Mouse (Mus musculus) forebrain, embryonic 11.5 days (tissue): Measurements from ENCODE around the gene Rims1. TPM values are rescaled to one million over a fixed set of nuclear protein-coding genes. Genes with fewer than 3 reads are reported as not detected.

Source experiments
- ATAC-seq: fragments of 200-750 bp; cut with Nextera tagmentation; replicated peaks from 2 replicates; pipeline ENCODE4 v1.8.0; 2017; ENCODE audit warnings: moderate TSS enrichment; ENCODE audit not compliant: low FRiP score
- DNase-seq: peaks from one replicate; pipeline ENCODE4 v3.0.0-alpha.2; 2017; ENCODE audit warnings: low spot score
- H3K27ac ChIP-seq: fragments of 300-500 bp; sonication (generic); 2 replicates; pipeline ENCODE4 v1.5.1; 2014; ENCODE audit warnings: low read depth, low read length
- H3K27me3 ChIP-seq: fragments of 300-500 bp; sonication (generic); 2 replicates; pipeline ENCODE4 v1.6.1; 2014; ENCODE audit warnings: mild to moderate bottlenecking, low read length, mixed read lengths; ENCODE audit not compliant: control insufficient read depth, insufficient read depth
- H3K36me3 ChIP-seq: fragments of 300-500 bp; sonication (generic); 2 replicates; pipeline ENCODE4 v1.6.1; 2014; ENCODE audit warnings: mild to moderate bottlenecking, low read length, moderate library complexity, mixed read lengths; ENCODE audit not compliant: control insufficient read depth, insufficient read depth
- H3K4me1 ChIP-seq: fragments of 300-500 bp; sonication (generic); replicated peaks from 2 replicates; pipeline ENCODE4 v1.6.1; 2014; ENCODE audit warnings: low read length, mixed read lengths; ENCODE audit not compliant: control insufficient read depth, insufficient read depth
- H3K4me2 ChIP-seq: fragments of 300-500 bp; sonication (generic); 2 replicates; pipeline ENCODE4 v1.6.1; 2014; ENCODE audit warnings: low read depth, mild to moderate bottlenecking, low read length, moderate library complexity, mixed read lengths; ENCODE audit not compliant: severe bottlenecking
- H3K4me3 ChIP-seq: fragments of 300-500 bp; sonication (generic); 2 replicates; pipeline ENCODE4 v1.5.1; 2014; ENCODE audit warnings: low read depth, low read length
- H3K9ac ChIP-seq: fragments of 300-500 bp; sonication (generic); 2 replicates; pipeline ENCODE4 v1.6.1; 2014; ENCODE audit warnings: low read length
- H3K9me3 ChIP-seq: fragments of 300-500 bp; sonication (generic); 2 replicates; pipeline ENCODE4 v1.6.1; 2016; ENCODE audit warnings: low read length, mixed read lengths; ENCODE audit not compliant: control insufficient read depth
- WGBS: fragments of 180-500 bp; shearing (Covaris S2); extraction: QIAGEN DNeasy Blood & Tissue Kit; methylation state at CpG from one replicate; pipeline ENCODE4 v1.1.7; 2014; 5-methylcytosine and 5-hydroxymethylcytosine counted together
- polyA plus RNA-seq: library from polyadenylated mRNA; unstranded; fragments of >200 nt; fragmentation: Nextera tagmentation; extraction: Ambion mirVana; gene quantifications from 2 replicates; pipeline ENCODE4 v1.2.1, GENCODE M21; 2014

Gene Rims1
- polyA plus RNA-seq, 1 experiment from 2014 or later, result 3.1 TPM

GRCm38 (mm10) chr1:22353687-22354086 lies 452.1 kb downstream of the Rims1 start:
- no peak overlapping the region for H3K27ac ChIP-seq
- H3K9ac ChIP-seq, result no peak overlapping the region
- H3K27me3 ChIP-seq, result no peaks in the 10 kb centered on the region
- no peak overlapping the region for H3K4me3 ChIP-seq
- H3K4me1 ChIP-seq, result no peaks in the 10 kb centered on the region
- 73% methylated on average over 4 of the region's 4 CpGs for WGBS
- no peaks in the 10 kb centered on the region for H3K9me3 ChIP-seq
- no peak for DNase-seq
- no peak overlapping the region for H3K4me2 ChIP-seq
- ATAC-seq, result no peak
- H3K36me3 ChIP-seq, result no peaks in the 10 kb centered on the region

GRCm38 (mm10) chr1:22338914-22339313 lies 466.9 kb downstream of the Rims1 start:
- H3K27me3 ChIP-seq, result no peaks in the 10 kb centered on the region
- ATAC-seq, result no peak
- no peak overlapping the region for H3K4me3 ChIP-seq
- WGBS, result 86% methylated on average over 9 of the region's 9 CpGs
- no peaks in the 10 kb centered on the region for H3K36me3 ChIP-seq
- DNase-seq, result no peak
- no peaks in the 10 kb centered on the region for H3K4me1 ChIP-seq
- no peak overlapping the region for H3K4me2 ChIP-seq
- H3K9ac ChIP-seq, result no peak overlapping the region
- no peak overlapping the region for H3K27ac ChIP-seq
- H3K9me3 ChIP-seq, result no peaks in the 10 kb centered on the region

GRCm38 (mm10) chr1:22320941-22321676 lies 484.7 kb downstream of the Rims1 start:
- ATAC-seq, result peak; percentile 63
- no peaks in the 10 kb centered on the region; the same call in 1 of the 2 replicates for H3K4me1 ChIP-seq
- no peak overlapping the region for H3K27ac ChIP-seq
- no peak for DNase-seq
- H3K27me3 ChIP-seq, result no peaks in the 10 kb centered on the region
- H3K4me3 ChIP-seq, result no peak overlapping the region
- WGBS, result 26% methylated on average over 6 of the region's 6 CpGs
- no peak overlapping the region for H3K9ac ChIP-seq
- no peaks in the 10 kb centered on the region for H3K36me3 ChIP-seq
- no peak overlapping the region for H3K4me2 ChIP-seq
- no peaks in the 10 kb centered on the region for H3K9me3 ChIP-seq

- DNase-seq (no peak), ATAC-seq (no peak)
- no peak overlapping the region for H3K27ac ChIP-seq
- H3K4me1 ChIP-seq, result no peaks in the 10 kb centered on the region
- H3K4me3 ChIP-seq, result no peak overlapping the region
- H3K9me3 ChIP-seq, result no peaks in the 10 kb centered on the region
- no peaks in the 10 kb centered on the region for H3K27me3 ChIP-seq
- H3K9ac ChIP-seq, result no peak overlapping the region
- no peaks in the 10 kb centered on the region for H3K36me3 ChIP-seq
- no peak overlapping the region for H3K4me2 ChIP-seq
- WGBS, result 1% methylated on average over 2 of the region's 2 CpGs
Measured at GRCm38 (mm10) chr1:22315537-22315936, 490.3 kb downstream of the Rims1 start.

- 79% methylated on average over 7 of the region's 7 CpGs for WGBS
- Histone ChIP-seq H3K9me3 (no peaks in the 10 kb centered on the region), H3K36me3 (no peaks in the 10 kb centered on the region), H3K9ac (no peak overlapping the region), H3K27me3 (no peaks in the 10 kb centered on the region), H3K4me3 (no peak overlapping the region), H3K27ac (no peak overlapping the region), H3K4me1 (no peaks in the 10 kb centered on the region), H3K4me2 (no peak overlapping the region)
- ATAC-seq, result no peak
- no peak for DNase-seq
Measured at GRCm38 (mm10) chr1:22311471-22311870, 494.3 kb downstream of the Rims1 start.

GRCm38 (mm10) chr1:22306519-22306918 lies 499.3 kb downstream of the Rims1 start:
- ATAC-seq, result no peak
- WGBS, result 90% methylated on average over 5 of the region's 5 CpGs

GRCm38 (mm10) chr1:22305932-22306331 lies 499.9 kb downstream of the Rims1 start:
- Histone ChIP-seq H3K27ac (no peak overlapping the region), H3K9me3 (no peaks in the 10 kb centered on the region), H3K9ac (no peak overlapping the region), H3K27me3 (no peaks in the 10 kb centered on the region), H3K36me3 (no peaks in the 10 kb centered on the region), H3K4me1 (no peaks in the 10 kb centered on the region), H3K4me2 (no peak overlapping the region), H3K4me3 (no peak overlapping the region)
- DNase-seq (no peak), ATAC-seq (no peak)
- 100% methylated on average over 1 of the region's 1 CpGs for WGBS

More at GRCm38 (mm10) chr1:22306519-22306918, 499.3 kb downstream of the Rims1 start:
- H3K4me2 ChIP-seq, result no peak overlapping the region
- H3K27me3 ChIP-seq, result no peaks in the 10 kb centered on the region
- H3K36me3 ChIP-seq, result no peaks in the 10 kb centered on the region
- no peak overlapping the region for H3K9ac ChIP-seq
- H3K4me3 ChIP-seq, result no peak overlapping the region
- no peaks in the 10 kb centered on the region for H3K9me3 ChIP-seq
- no peak overlapping the region for H3K27ac ChIP-seq
- DNase-seq, result no peak
- no peaks in the 10 kb centered on the region for H3K4me1 ChIP-seq

- ATAC-seq (peak; percentile 70), DNase-seq (no peak)
- Histone ChIP-seq H3K4me1 (no peaks in the 10 kb centered on the region), H3K4me3 (no peak overlapping the region), H3K27me3 (no peaks in the 10 kb centered on the region), H3K27ac (no peak overlapping the region), H3K4me2 (no peak overlapping the region), H3K9ac (no peak overlapping the region), H3K9me3 (no peaks in the 10 kb centered on the region), H3K36me3 (no peaks in the 10 kb centered on the region)
- WGBS, result under 1% methylated on average over 3 of the region's 3 CpGs
Measured at GRCm38 (mm10) chr1:22293953-22294352, 511.8 kb downstream of the Rims1 start.

GRCm38 (mm10) chr1:22293310-22293709 lies 512.5 kb downstream of the Rims1 start:
- H3K9me3 ChIP-seq, result no peaks in the 10 kb centered on the region
- DNase-seq, result no peak
- H3K9ac ChIP-seq, result no peak overlapping the region
- no peaks in the 10 kb centered on the region for H3K4me1 ChIP-seq
- no peak for ATAC-seq
- no peak overlapping the region for H3K27ac ChIP-seq
- WGBS, result 72% methylated on average over 2 of the region's 2 CpGs
- no peaks in the 10 kb centered on the region for H3K27me3 ChIP-seq
- H3K4me2 ChIP-seq, result no peak overlapping the region
- H3K4me3 ChIP-seq, result no peak overlapping the region
- H3K36me3 ChIP-seq, result no peaks in the 10 kb centered on the region
